ENCODE assay signal across 9 mouse cellular contexts in genomic region chr15:13172365-13173070, GRCm38 (mm10). TPM values are rescaled to one million over a fixed set of nuclear protein-coding genes. Genes with fewer than 3 reads are reported as not detected.
DNase-seq lines count a peak whose midpoint lies in the region; ATAC-seq and TF ChIP-seq lines count a peak whose summit lies in the region.
"Had no signal": no experiment of that assay in that cellular context is flagged by ENCODE, and none has a peak within 500 bp of the region (broad histone marks: within the 10 kb centered on the region; RNA-seq: fewer than 3 reads in every experiment).

No protein-coding gene starts in this region.

- 0 out of 2 replicates have a peak, but pooled peaks have one; percentile 26 for ATAC-seq in intestine, postnatal 0 days
- ATAC-seq in midbrain, embryonic 13.5 days = peak; percentile 29

- no peak overlapping the region for H3K9ac ChIP-seq in intestine, postnatal 0 days (ENCODE audit: low read depth, low read length)
- peak overlapping the region; percentile 78 for H3K9ac ChIP-seq in midbrain, embryonic 13.5 days (replicated peaks)

- no peaks in the 10 kb centered on the region for H3K9me3 ChIP-seq in E14TG2a.4 (ENCODE audit: low read length)
- no peaks in the 10 kb centered on the region for H3K9me3 ChIP-seq in forebrain, embryonic 10.5 days
- no peaks in the 10 kb centered on the region for H3K9me3 ChIP-seq in intestine, postnatal 0 days (ENCODE audit: control insufficient read depth)
- H3K9me3 ChIP-seq in midbrain, embryonic 13.5 days = no peaks in the 10 kb centered on the region

- under 1% methylated on average over 26 of the region's 26 CpGs for WGBS in cerebellum, adult 2 months
- WGBS in forebrain, embryonic 10.5 days = under 1% methylated on average over 26 of the region's 26 CpGs
- WGBS in intestine, postnatal 0 days = 1% methylated on average over 26 of the region's 26 CpGs
- WGBS in midbrain, embryonic 13.5 days = 1% methylated on average over 26 of the region's 26 CpGs

- peak overlapping the region; percentile 60 for H3K4me3 ChIP-seq in cerebellum, adult 2 months (replicated peaks; ENCODE audit: insufficient read depth, low read depth, low read length)
- peak overlapping the region; percentile 84 for H3K4me3 ChIP-seq in E14TG2a.4 (replicated peaks; ENCODE audit: low read length)
- H3K4me3 ChIP-seq in forebrain, embryonic 10.5 days = peak overlapping the region; percentile 85
- peak overlapping the region; percentile 49 for H3K4me3 ChIP-seq in intestine, postnatal 0 days (ENCODE audit: low read depth, low read length)
- peak overlapping the region; percentile 69 for H3K4me3 ChIP-seq in midbrain, embryonic 13.5 days (replicated peaks)
- H3K4me3 ChIP-seq: erythroblast, embryonic 14.5 days had no signal

- no peaks in the 10 kb centered on the region; the same call in 1 of the 2 replicates for H3K27me3 ChIP-seq in cerebellum, adult 2 months (ENCODE audit: control insufficient read depth, insufficient read depth, low read length)
- peaks cover 76% of the 10 kb centered on the region for H3K27me3 ChIP-seq in E14TG2a.4 (ENCODE audit: insufficient read depth, low read length)
- peaks cover 37% of the 10 kb centered on the region for H3K27me3 ChIP-seq in forebrain, embryonic 10.5 days (ENCODE audit: poor library complexity, severe bottlenecking)
- peaks cover 13% of the 10 kb centered on the region; the same call in 1 of the 2 replicates for H3K27me3 ChIP-seq in intestine, postnatal 0 days (replicated peaks; ENCODE audit: control insufficient read depth, insufficient read depth, low read length)
- peaks cover 24% of the 10 kb centered on the region for H3K27me3 ChIP-seq in midbrain, embryonic 13.5 days

- no peaks in the 10 kb centered on the region for H3K36me3 ChIP-seq in E14TG2a.4 (ENCODE audit: insufficient read depth, low read length)
- peaks cover 3% of the 10 kb centered on the region; the same call in 1 of the 2 replicates for H3K36me3 ChIP-seq in forebrain, embryonic 10.5 days (replicated peaks)
- H3K36me3 ChIP-seq in intestine, postnatal 0 days (ENCODE audit: control insufficient read depth, insufficient read depth) = no peaks in the 10 kb centered on the region
- no peaks in the 10 kb centered on the region for H3K36me3 ChIP-seq in midbrain, embryonic 13.5 days

- H3K4me2 ChIP-seq in intestine, postnatal 0 days (replicated peaks; ENCODE audit: low read depth) = peak overlapping the region; percentile 73
- H3K4me2 ChIP-seq in midbrain, embryonic 13.5 days (replicated peaks) = peak overlapping the region; percentile 87

- no peak overlapping the region for H3K27ac ChIP-seq in cerebellum, adult 2 months (ENCODE audit: insufficient read depth, low read length)
- H3K27ac ChIP-seq in forebrain, embryonic 10.5 days = peak overlapping the region; percentile 94
- H3K27ac ChIP-seq in intestine, postnatal 0 days (ENCODE audit: low read depth, low read length) = no peak overlapping the region
- H3K27ac ChIP-seq in midbrain, embryonic 13.5 days = peak overlapping the region; percentile 86

- peak in 1 of 2 experiments; percentile 29 for DNase-seq in cerebellum, adult 2 months
- DNase-seq in cerebellum, adult 9-10 months = no peak
- peak; percentile 51 for DNase-seq in forebrain, embryonic 10.5 days (ENCODE audit: extremely low spot score, low spot score)
- DNase-seq in ovary, postnatal 14 days (ENCODE audit: low spot score) = no peak
- DNase-seq in cerebellum, adult 9-11 months = no peak

- H3K4me1 ChIP-seq in cerebellum, adult 2 months (ENCODE audit: control insufficient read depth, insufficient read depth, low read length) = peaks cover 3% of the 10 kb centered on the region; the same call in 1 of the 2 replicates
- H3K4me1 ChIP-seq in E14TG2a.4 (replicated peaks; ENCODE audit: low read depth, low read length) = peaks cover 21% of the 10 kb centered on the region
- H3K4me1 ChIP-seq in forebrain, embryonic 10.5 days = peaks cover 41% of the 10 kb centered on the region
- H3K4me1 ChIP-seq in intestine, postnatal 0 days (replicated peaks; ENCODE audit: control insufficient read depth, insufficient read depth, low read length) = no peaks in the 10 kb centered on the region
- H3K4me1 ChIP-seq in midbrain, embryonic 13.5 days (replicated peaks) = peaks cover 30% of the 10 kb centered on the region

- TF ChIP-seq CTCF in cerebellum, adult 2 months (IDR thresholded peaks at IDR 0.05; ENCODE audit: borderline replicate concordance, insufficient read depth, low read depth, low read length) = no peak
- no peak for TF ChIP-seq CTCF in E14TG2a.4 (conservative IDR thresholded peaks at IDR 0.05; ENCODE audit: low read length)
- TF ChIP-seq CTCF in intestine, postnatal 0 days (IDR thresholded peaks at IDR 0.05; ENCODE audit: low read depth) = no peak

- no peak for TF ChIP-seq POLR2A in cerebellum, adult 2 months (IDR thresholded peaks at IDR 0.05; ENCODE audit: borderline replicate concordance, insufficient read depth, low read length)

RNA-seq across cellular contexts. Expression of gene Cdh6, which starts 1.0 kb away (rescaled TPM):
- 2.0 and 2.8 TPM in 2 replicates for polyA plus RNA-seq in cerebellum, adult 2 months (2012; rRNA removed)
- polyA plus RNA-seq in forebrain, embryonic 10.5 days (2016; fragmentation: Nextera tagmentation; extraction: Ambion mirVana) = 13.6 and 16.8 TPM in 2 replicates
- 2.7 and 3.0 TPM in 2 replicates for polyA plus RNA-seq in intestine, postnatal 0 days (2015; fragmentation: Nextera tagmentation; extraction: Ambion mirVana)
- 8.7 and 10.2 TPM in 2 replicates for polyA plus RNA-seq in midbrain, embryonic 13.5 days (2015; fragmentation: Nextera tagmentation; extraction: Ambion mirVana)
- polyA plus RNA-seq: erythroblast, embryonic 14.5 days had no signal

Comparison
In these comparisons a context has a peak if more than half of its experiments do, and no peak if none do; other contexts are left out.
1. H3K27ac ChIP-seq: peak in forebrain, embryonic 10.5 days (single experiment) and midbrain, embryonic 13.5 days (single experiment); none in cerebellum, adult 2 months (single experiment) and intestine, postnatal 0 days (single experiment).
2. Peak in every context shown above with its lines, with median percentiles within 50 percentile points of each other: H3K4me3 ChIP-seq.